Mouse (Mus musculus) midbrain, embryonic 11.5 days (tissue): ENCODE data around the gene Camkk1. TPM values are rescaled to one million over a fixed set of nuclear protein-coding genes. Genes with fewer than 3 reads are reported as not detected.

ENCODE experiments used
- ATAC-seq: fragments of 200-750 bp; cut with Nextera tagmentation; 2 replicates; pipeline ENCODE4 v1.8.0; 2017; ENCODE audit warnings: moderate TSS enrichment, moderate library complexity; ENCODE audit not compliant: low FRiP score
- DNase-seq: peaks from one replicate; pipeline ENCODE4 v3.0.0; 2015; ENCODE audit warnings: low spot score; ENCODE audit errors: missing footprints
- H3K27ac ChIP-seq: fragments of 300-500 bp; sonication (generic); 2 replicates; pipeline ENCODE4 v1.5.1; 2014; ENCODE audit warnings: low read depth, low read length
- H3K27me3 ChIP-seq: fragments of 300-500 bp; sonication (generic); 2 replicates; pipeline ENCODE4 v1.6.1; 2014; ENCODE audit warnings: mild to moderate bottlenecking, low read length, moderate library complexity, mixed read lengths; ENCODE audit not compliant: control insufficient read depth, insufficient read depth
- H3K36me3 ChIP-seq: fragments of 300-500 bp; sonication (generic); 2 replicates; pipeline ENCODE4 v1.6.1; 2014; ENCODE audit warnings: mild to moderate bottlenecking, low read length, moderate library complexity, mixed read lengths; ENCODE audit not compliant: control insufficient read depth, insufficient read depth
- H3K4me1 ChIP-seq: fragments of 300-500 bp; sonication (generic); 2 replicates; pipeline ENCODE4 v1.6.1; 2014; ENCODE audit warnings: low read length; ENCODE audit not compliant: control insufficient read depth, insufficient read depth
- H3K4me2 ChIP-seq: fragments of 300-500 bp; sonication (generic); 2 replicates; pipeline ENCODE4 v1.6.1; 2014; ENCODE audit warnings: mild to moderate bottlenecking, moderate library complexity
- H3K4me3 ChIP-seq: fragments of 300-500 bp; sonication (generic); 2 replicates; pipeline ENCODE4 v1.5.1; 2014; ENCODE audit warnings: low read depth, low read length
- H3K9ac ChIP-seq: fragments of 300-500 bp; sonication (generic); 2 replicates; pipeline ENCODE4 v1.6.1; 2014; ENCODE audit warnings: low read length
- H3K9me3 ChIP-seq: fragments of 300-500 bp; sonication (generic); 2 replicates; pipeline ENCODE4 v1.6.1; 2016; ENCODE audit warnings: low read length; ENCODE audit not compliant: control insufficient read depth
- WGBS: fragments of 180-500 bp; shearing (Covaris S2); extraction: QIAGEN DNeasy Blood & Tissue Kit; methylation state at CpG from one replicate; pipeline ENCODE4 v1.1.7; 2014; 5-methylcytosine and 5-hydroxymethylcytosine counted together
- polyA plus RNA-seq: library from polyadenylated mRNA; unstranded; fragments of >200 nt; fragmentation: Nextera tagmentation; extraction: Ambion mirVana; gene quantifications from 2 replicates; pipeline ENCODE4 v1.2.1, GENCODE M21; 2014

Camkk1 gene
- polyA plus RNA-seq, 1 experiment from 2014 or later, result 4.2 TPM

- Histone ChIP-seq H3K9ac (no peak overlapping the region), H3K4me3 (no peak overlapping the region), H3K4me1 (peaks cover 4% of the 10 kb centered on the region; the same call in 1 of the 2 replicates), H3K27ac (no peak overlapping the region), H3K4me2 (no peak overlapping the region), H3K9me3 (no peaks in the 10 kb centered on the region), H3K36me3 (peaks cover 4% of the 10 kb centered on the region; the same call in 1 of the 2 replicates), H3K27me3 (no peaks in the 10 kb centered on the region)
- WGBS, result 93% methylated on average over 10 of the region's 10 CpGs
- no peak for ATAC-seq
- DNase-seq, result no peak
Measured at GRCm38 (mm10) chr11:73084804-73085231, 66.0 kb downstream of the Camkk1 start.

- Histone ChIP-seq H3K4me1 (peaks cover 4% of the 10 kb centered on the region; the same call in 1 of the 2 replicates), H3K9ac (no peak overlapping the region), H3K27ac (no peak overlapping the region), H3K27me3 (no peaks in the 10 kb centered on the region), H3K9me3 (no peaks in the 10 kb centered on the region), H3K4me2 (no peak overlapping the region), H3K36me3 (peaks cover 4% of the 10 kb centered on the region; the same call in 1 of the 2 replicates), H3K4me3 (no peak overlapping the region)
- ATAC-seq, result no peak
- 88% methylated on average over 7 of the region's 7 CpGs for WGBS
- no peak for DNase-seq
Measured at GRCm38 (mm10) chr11:73085391-73085790, 66.6 kb downstream of the Camkk1 start.

- Histone ChIP-seq H3K36me3 (no peaks in the 10 kb centered on the region), H3K4me1 (peaks cover 4% of the 10 kb centered on the region; the same call in 1 of the 2 replicates), H3K27me3 (no peaks in the 10 kb centered on the region), H3K4me3 (no peak overlapping the region), H3K4me2 (no peak overlapping the region), H3K9ac (0 out of 2 replicates have a peak overlapping the region, but pooled peaks have one; percentile 16), H3K27ac (no peak overlapping the region), H3K9me3 (no peaks in the 10 kb centered on the region)
- no peak for ATAC-seq
- 76% methylated on average over 6 of the region's 6 CpGs for WGBS
- peak; percentile 79 for DNase-seq
Measured at GRCm38 (mm10) chr11:73087700-73088480, 69.1 kb downstream of the Camkk1 start.

- H3K27me3 ChIP-seq, result no peaks in the 10 kb centered on the region
- no peak within 1 kb of the TSS for H3K4me2 ChIP-seq
- no peak for ATAC-seq
- no peaks in the 10 kb centered on the region for H3K9me3 ChIP-seq
- WGBS, result 83% methylated on average over 4 of the region's 4 CpGs
- H3K4me3 ChIP-seq, result no peak within 1 kb of the TSS
- no peak within 1 kb of the TSS for H3K27ac ChIP-seq
- DNase-seq, result no peak
- peaks cover 4% of the 10 kb centered on the region; the same call in 1 of the 2 replicates for H3K4me1 ChIP-seq
- no peaks in the 10 kb centered on the region for H3K36me3 ChIP-seq
- no peak within 1 kb of the TSS for H3K9ac ChIP-seq
Measured at GRCm38 (mm10) chr11:73090283-73090682, 71.5 kb downstream of the Camkk1 start, which contains the start of gene Itgae. TSS of gene Itgae (plus strand) at chr11:73090583.

GRCm38 (mm10) chr11:73090826-73091225 lies 72.0 kb downstream of the Camkk1 start:
- no peak overlapping the region for H3K4me3 ChIP-seq
- no peak for DNase-seq
- H3K27ac ChIP-seq, result no peak overlapping the region
- no peaks in the 10 kb centered on the region for H3K36me3 ChIP-seq
- H3K4me2 ChIP-seq, result no peak overlapping the region
- H3K4me1 ChIP-seq, result peaks cover 4% of the 10 kb centered on the region; the same call in 1 of the 2 replicates
- WGBS, result 78% methylated on average over 2 of the region's 2 CpGs
- no peak overlapping the region for H3K9ac ChIP-seq
- no peaks in the 10 kb centered on the region for H3K27me3 ChIP-seq
- no peak for ATAC-seq
- H3K9me3 ChIP-seq, result no peaks in the 10 kb centered on the region

Other genes starting within 250 kb of the Camkk1 start
- gene Cyb5d2, start 222.9 kb upstream of the Camkk1 start, polyA plus RNA-seq, result 3.0 and 4.7 TPM in 2 replicates
- 8.3 and 8.5 TPM in 2 replicates for gene Zzef1, start 222.8 kb upstream of the Camkk1 start, polyA plus RNA-seq
- 0.59 and 0.95 TPM in 2 replicates for gene Atp2a3, start 57.8 kb upstream of the Camkk1 start, polyA plus RNA-seq
- gene P2rx1, start 19.9 kb upstream of the Camkk1 start, polyA plus RNA-seq, result 1.2 and 1.3 TPM in 2 replicates
- 10.8 and 11.0 TPM in 2 replicates for gene Ncbp3, start 28.8 kb downstream of the Camkk1 start, polyA plus RNA-seq
- gene Itgae, start 71.6 kb downstream of the Camkk1 start, polyA plus RNA-seq, result 0.21 and 0.27 TPM in 2 replicates
- 16.7 and 18.9 TPM in 2 replicates for gene Haspin, start 119.3 kb downstream of the Camkk1 start, polyA plus RNA-seq
- gene P2rx5, start 141.4 kb downstream of the Camkk1 start, polyA plus RNA-seq, result 0.08 and 0.23 TPM in 2 replicates
- gene Emc6, start 158.0 kb downstream of the Camkk1 start, polyA plus RNA-seq, result 125 TPM in 2 replicates
- 183 and 189 TPM in 2 replicates for gene Tax1bp3, start 158.1 kb downstream of the Camkk1 start, polyA plus RNA-seq
- 19.1 and 21.1 TPM in 2 replicates for gene Ctns, start 180.0 kb downstream of the Camkk1 start, polyA plus RNA-seq
- 1.1 TPM in 2 replicates for gene Shpk, start 180.5 kb downstream of the Camkk1 start, polyA plus RNA-seq
- not detected in 2 replicates for gene Trpv1, start 215.3 kb downstream of the Camkk1 start, polyA plus RNA-seq
- gene Trpv3, start 248.4 kb downstream of the Camkk1 start, polyA plus RNA-seq, result 0.05 TPM in 1 of 2 replicates, not detected in the other